Mouse (Mus musculus): ENCODE measurements around the gene Cnot11.
"Not testable (repeated sequence)": the region's sequence is repeated elsewhere in the genome, so short reads cannot be mapped to it uniquely, and the experiment has no call there.

Gene Cnot11

DNA sequence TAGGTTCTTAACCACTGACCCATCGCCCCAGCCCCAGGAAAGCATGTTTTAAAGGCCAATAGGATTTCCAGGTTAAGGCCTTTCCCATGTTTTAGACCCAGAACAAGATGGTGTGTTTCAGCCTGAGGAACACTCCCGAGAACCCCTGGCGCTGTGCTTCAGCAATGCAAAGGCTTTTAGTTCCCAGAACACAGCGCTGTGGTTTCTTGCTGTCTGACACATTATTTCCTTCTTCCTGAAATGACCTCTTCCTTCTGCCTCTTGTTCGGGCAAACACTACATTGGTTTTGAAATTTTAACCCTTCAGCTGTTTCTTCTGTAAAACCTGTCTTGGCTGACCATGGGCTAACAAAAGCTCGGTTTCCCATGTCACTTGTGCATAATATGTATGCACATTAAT is 44.3 kb downstream of the Cnot11 start:
- no peak for DNase-seq (ENCODE audit: low read depth, low spot score)

GRCm38 (mm10) chr1:39581215-39581614 is 46.4 kb downstream of the Cnot11 start:
- DNase-seq (ENCODE audit: low read depth, low spot score): no peak

GRCm38 (mm10) chr1:39583173-39583572 is 48.4 kb downstream of the Cnot11 start:
- DNase-seq (ENCODE audit: low read depth, low spot score): no peak

GRCm38 (mm10) chr1:39585416-39585815 is 50.6 kb downstream of the Cnot11 start:
- no peak for DNase-seq (ENCODE audit: low read depth, low spot score)

- DNase-seq (ENCODE audit: low read depth, low spot score): no peak
Observed at GRCm38 (mm10) chr1:39590193-39590592, 55.4 kb downstream of the Cnot11 start.

DNA sequence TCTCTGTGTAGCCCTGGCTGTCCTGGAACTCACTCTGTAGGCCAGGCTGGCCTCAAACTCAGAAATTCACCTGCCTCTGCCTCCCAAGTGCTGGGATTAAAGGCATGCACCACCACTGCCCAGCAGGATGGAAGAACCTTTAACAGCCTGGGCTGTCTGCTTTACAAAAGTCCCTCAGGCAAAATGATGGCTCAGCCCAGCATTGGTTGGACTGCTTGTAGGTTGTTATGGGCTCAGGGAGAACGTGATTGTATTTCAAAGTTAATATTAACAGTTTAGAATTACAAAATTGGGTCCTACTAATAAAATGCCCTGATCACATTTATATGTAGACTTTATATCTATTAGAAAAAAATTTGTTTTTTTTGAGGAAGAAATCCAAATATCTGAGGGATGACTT is 56.8 kb downstream of the Cnot11 start:
- DNase-seq (ENCODE audit: low read depth, low spot score): not testable (repeated sequence)

- no peak for DNase-seq (ENCODE audit: low read depth, low spot score)
Observed at GRCm38 (mm10) chr1:39592090-39592489, 57.3 kb downstream of the Cnot11 start.

- DNase-seq (ENCODE audit: low read depth, low spot score): no peak
Observed at GRCm38 (mm10) chr1:39593836-39594235, 59.0 kb downstream of the Cnot11 start.
